Comparison of ENCODE assay signal across 9 mouse cellular contexts in genomic region chr4:123623742-123624151, GRCm38 (mm10).
A peak's percentile ranks its signal among the peaks of the same experiment; 100 is the strongest.
DNase-seq lines count a peak whose midpoint lies in the region; ATAC-seq lines count a peak whose summit lies in the region.
"Had no signal": no experiment of that assay in that cellular context is flagged by ENCODE, and none has a peak within 500 bp of the region (broad histone marks: within the 10 kb centered on the region; RNA-seq: fewer than 3 reads in every experiment).

No protein-coding gene starts in this region.

- 0 out of 2 replicates have a peak overlapping the region, but pooled peaks have one; percentile 29 for H3K27ac ChIP-seq in neural tube, embryonic 13.5 days (replicated peaks)
- H3K27ac ChIP-seq: neural tube, embryonic 12.5 days had no signal

- H3K36me3 ChIP-seq in neural tube, embryonic 13.5 days, result 0 out of 2 replicates have a peak, but pooled peaks cover 3% of the 10 kb centered on the region
- H3K36me3 ChIP-seq: neural tube, embryonic 12.5 days had no signal

- no peak overlapping the region for H3K4me2 ChIP-seq in neural tube, embryonic 13.5 days
- H3K4me2 ChIP-seq: neural tube, embryonic 12.5 days had no signal

- DNase-seq in heart, adult 11 months, result peak; percentile 91
- no peak for DNase-seq in heart, postnatal 4 days
- no peak for DNase-seq in neural tube, embryonic 10.5 days (ENCODE audit: extremely low spot score, low spot score)
- peak; percentile 35 to 59 for DNase-seq in kidney, postnatal 25 days
- DNase-seq in right cerebral cortex, postnatal 4 days, result no peak
- no peak for DNase-seq in frontal cortex, postnatal 10 days (ENCODE audit: low spot score in 2 of 2)
- no peak for DNase-seq in gastrocnemius, adult 8-10 months (ENCODE audit: low spot score in 2 of 2)

- no peak for ATAC-seq in neural tube, embryonic 13.5 days (ENCODE audit: low read depth)

- no peaks in the 10 kb centered on the region for H3K9me3 ChIP-seq in neural tube, embryonic 13.5 days
- H3K9me3 ChIP-seq: neural tube, embryonic 12.5 days had no signal

- H3K27me3 ChIP-seq in neural tube, embryonic 13.5 days, result no peaks in the 10 kb centered on the region
- H3K27me3 ChIP-seq: neural tube, embryonic 12.5 days had no signal

- no peak overlapping the region for H3K4me3 ChIP-seq in neural tube, embryonic 13.5 days
- H3K4me3 ChIP-seq: neural tube, embryonic 12.5 days had no signal

- no peak overlapping the region for H3K9ac ChIP-seq in neural tube, embryonic 13.5 days
- H3K9ac ChIP-seq: neural tube, embryonic 12.5 days had no signal

- H3K4me1 ChIP-seq in neural tube, embryonic 13.5 days (replicated peaks), result peaks cover 21% of the 10 kb centered on the region

- WGBS in neural tube, embryonic 13.5 days, result 87% methylated on average over 5 of the region's 5 CpGs

Comparison
In these comparisons a context has a peak if more than half of its experiments do, and no peak if none do; other contexts are left out.
1. DNase-seq: peak in heart, adult 11 months (single experiment) and kidney, postnatal 25 days (2 of 2); none in heart, postnatal 4 days (single experiment), neural tube, embryonic 10.5 days (single experiment), right cerebral cortex, postnatal 4 days (single experiment), frontal cortex, postnatal 10 days (0 of 2) and gastrocnemius, adult 8-10 months (0 of 2).